Mouse (Mus musculus): ENCODE data around the gene Cdk8.
A peak's percentile ranks its signal among the peaks of the same experiment; 100 is the strongest.

Cdk8 gene

GRCm38 (mm10) chr5:146330031-146330764, 99.2 kb downstream of the Cdk8 start:
- no peak for DNase-seq

DNA sequence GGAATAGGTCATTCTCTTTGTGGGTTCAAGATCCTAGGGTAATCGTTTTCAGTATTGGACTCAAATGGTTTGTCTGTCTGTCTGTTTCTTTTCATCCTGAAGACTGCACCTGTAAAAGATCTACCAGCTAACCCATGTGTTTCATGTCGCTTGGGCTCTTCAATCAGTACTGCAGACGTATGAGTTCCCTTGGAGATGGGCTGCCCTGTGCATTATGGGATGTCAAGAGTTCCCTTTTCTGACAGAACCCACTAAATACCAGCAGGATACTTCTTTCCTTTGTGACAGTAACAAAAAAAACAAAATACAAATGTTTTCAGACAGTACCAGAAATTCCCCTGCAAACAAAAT, 99.7 kb downstream of the Cdk8 start:
- DNase-seq = no peak

DNA sequence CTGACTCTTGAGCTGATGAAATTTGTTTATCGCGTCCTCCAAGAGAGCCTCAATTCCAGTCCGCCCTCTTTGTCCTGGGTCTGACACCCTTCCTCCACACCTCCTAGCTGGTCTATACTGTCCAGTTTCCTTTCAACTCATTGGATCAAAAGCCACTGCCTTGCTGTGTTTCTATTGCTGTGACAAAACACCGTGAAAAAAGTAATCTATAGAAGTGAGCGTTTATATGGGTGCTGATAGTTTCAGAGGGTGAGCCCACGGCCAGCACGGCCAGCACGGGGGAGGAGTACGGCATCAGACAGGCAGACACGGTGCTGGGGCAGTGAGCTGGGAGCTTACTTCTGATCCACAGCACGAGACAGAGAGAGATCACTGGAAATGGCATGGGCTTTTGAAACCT, 100.1 kb downstream of the Cdk8 start:
- DNase-seq = no peak

GRCm38 (mm10) chr5:146332541-146332940, 101.5 kb downstream of the Cdk8 start:
- DNase-seq = no peak

DNA sequence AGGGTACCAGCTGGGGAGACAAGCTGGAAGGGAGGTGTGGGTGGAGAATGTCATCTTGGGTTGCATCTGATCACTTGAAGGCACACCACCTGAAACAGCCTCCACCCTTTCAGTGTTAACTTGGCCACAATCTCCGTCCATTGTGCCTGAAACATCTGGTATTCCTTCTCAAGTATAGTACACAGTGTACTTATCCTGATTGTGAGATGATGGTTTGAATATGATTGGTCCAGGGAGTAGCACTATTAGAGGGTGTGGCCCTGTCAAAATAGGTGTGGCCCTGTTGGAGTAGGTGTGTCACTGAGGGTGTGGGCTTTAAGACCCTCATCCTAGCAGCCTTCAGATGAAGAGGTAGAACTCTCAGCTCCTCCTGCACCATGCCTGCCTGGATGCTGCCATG, 103.4 kb downstream of the Cdk8 start:
- no peak for DNase-seq

GRCm38 (mm10) chr5:146338064-146338463, 107.0 kb downstream of the Cdk8 start:
- peak; percentile 54 for DNase-seq

DNA sequence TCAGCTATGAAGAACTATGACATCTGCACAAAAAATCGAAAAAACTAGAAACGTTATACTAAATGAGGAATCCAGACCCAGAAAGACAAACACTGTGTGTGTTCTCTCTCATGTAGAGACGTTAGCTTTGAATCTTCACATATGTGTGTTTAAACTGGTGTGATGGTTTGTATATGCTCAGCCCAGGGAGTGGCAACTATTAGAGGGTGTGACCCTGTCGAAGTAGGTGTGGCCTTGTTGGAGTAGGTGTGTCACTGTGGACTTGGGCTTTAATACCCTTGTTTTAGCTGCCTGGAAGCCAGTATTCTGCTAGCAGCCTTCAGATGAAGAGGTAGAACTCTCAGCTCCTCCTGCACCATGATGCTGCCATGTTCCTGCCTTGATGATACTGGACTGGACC, 109.0 kb downstream of the Cdk8 start:
- no peak for DNase-seq

DNA sequence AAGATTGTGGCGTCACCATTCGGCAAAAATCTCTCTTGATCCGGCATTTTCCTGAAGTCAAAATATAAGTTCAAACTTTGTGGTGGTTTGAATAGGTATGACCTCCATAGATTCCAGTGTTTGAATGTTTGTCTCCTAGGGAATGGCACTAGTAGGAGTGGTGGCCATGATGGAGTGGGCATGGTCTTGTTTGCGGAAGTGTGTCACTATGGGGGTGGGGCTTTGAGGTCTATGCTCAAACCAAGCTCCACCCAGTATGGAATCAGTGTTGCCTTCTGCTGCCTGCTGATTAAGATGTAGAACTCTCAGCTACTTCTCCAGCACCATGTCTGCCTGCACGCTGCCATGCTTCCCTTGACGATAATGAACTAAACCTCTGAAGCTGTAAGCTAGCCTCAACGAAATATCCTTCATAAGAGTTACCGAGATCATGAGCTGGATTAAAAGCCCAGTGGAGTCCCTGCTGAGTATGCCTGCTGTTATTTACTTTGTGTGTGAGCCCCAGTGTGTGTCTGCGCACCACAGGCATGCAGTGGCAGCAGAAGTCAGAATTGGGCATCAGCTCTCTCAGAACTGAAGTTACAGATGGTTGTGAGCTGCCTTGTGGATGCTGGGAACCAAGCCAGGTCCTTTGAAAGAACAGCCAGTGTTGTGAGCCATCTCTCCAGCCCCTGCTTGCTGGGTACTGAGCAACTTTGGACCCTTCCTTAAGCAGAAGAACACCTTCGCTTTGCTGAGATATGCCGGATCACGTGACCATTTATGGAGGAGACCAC, 114.1 kb downstream of the Cdk8 start:
- no peak for DNase-seq

DNA sequence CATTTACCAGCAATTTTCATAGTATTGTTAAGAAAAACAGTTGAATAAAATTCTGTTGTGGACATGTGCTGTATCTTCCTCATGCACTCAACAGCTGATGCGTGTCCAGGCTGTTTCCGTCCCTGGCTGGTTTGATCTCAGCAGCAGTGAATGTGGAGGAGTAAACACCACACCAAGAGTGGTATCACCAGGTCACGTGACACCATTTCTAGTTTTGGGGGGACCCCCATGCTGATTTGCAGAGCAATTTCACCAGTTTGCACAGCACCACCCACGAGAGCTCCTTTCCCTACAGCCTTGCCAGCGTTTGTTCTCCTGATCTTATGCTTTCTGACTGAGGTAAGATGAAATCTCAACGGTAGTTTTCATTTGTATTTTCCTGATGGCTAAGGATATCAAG, 116.1 kb downstream of the Cdk8 start:
- DNase-seq = no peak

DNA sequence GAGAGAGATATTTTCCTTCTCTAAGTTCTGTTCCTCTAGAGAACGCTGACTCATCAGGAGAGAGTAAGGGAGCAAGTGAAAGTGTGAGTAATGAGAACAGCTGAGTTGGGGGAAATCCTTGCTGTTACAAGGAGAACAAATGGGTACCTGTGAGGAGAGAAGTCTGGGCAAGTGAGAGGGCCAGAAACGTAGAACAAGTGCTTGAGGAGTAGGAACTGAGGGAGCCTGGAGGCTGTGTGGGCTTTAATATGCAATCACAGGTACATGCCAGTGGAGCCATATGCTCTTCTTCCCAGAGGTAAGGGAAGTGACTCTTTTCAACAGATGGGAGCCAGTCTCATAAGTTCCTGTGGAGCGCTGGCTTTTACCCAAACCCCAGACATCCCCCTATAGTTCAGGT, 118.2 kb downstream of the Cdk8 start:
- DNase-seq = peak; percentile 44

- no peak for DNase-seq
Measured at GRCm38 (mm10) chr5:146350784-146351183, 119.8 kb downstream of the Cdk8 start.

DNA sequence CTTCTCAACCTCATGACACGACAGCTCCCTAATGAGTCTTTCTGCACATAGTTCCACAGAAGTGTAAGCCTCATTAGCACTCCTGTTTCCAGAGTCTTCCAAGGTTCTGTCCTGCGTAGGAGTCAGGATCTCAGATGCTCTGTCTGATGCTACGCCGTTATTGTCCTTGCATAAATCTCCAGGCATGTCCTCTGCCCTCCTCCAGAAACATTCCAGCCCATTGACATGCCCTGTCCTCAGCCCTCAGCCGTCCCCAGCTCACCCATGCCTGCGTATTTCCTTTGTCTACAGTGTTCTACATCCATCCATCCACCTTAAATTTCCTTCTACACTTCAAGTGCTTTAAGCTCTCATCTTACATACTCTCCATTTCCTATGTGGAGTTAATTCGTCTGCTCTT, 121.0 kb downstream of the Cdk8 start:
- no peak for DNase-seq

Measured in right cerebral cortex, postnatal 25 days (tissue).